Mouse (Mus musculus) E14TG2a.4 (cell line): ENCODE data around the gene Pigv.

Experiments
- CTCF ChIP-seq: conservative IDR thresholded peaks from 2 replicates; pipeline ENCODE4 v1.5.1; 2014; ENCODE audit warnings: low read length
- NANOG ChIP-seq: IDR thresholded peaks from 2 replicates; pipeline ENCODE4 v1.6.1; 2014; ENCODE audit warnings: borderline replicate concordance, low read length, mixed read lengths

DNA sequence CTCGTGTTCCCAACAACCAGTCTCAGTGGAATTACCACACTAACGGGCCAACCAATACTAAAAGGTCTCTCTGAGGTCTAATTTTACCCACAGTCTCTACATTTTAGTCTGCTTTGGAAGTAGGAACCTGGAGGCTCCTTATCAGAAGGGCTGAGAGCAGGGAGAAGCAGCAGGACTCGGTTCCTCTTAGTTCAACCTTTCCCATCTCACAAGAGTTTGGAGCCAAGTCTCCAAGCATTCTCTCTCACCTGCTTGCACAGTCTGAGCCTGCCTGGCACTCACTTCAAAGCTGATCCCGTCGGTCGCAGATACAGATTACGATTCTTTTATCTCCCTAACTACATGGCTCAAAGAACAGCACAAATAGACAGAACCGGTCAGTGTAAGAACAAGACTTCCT, 9.5 kb downstream of the Pigv start:
- no peak for TF ChIP-seq CTCF
- no peak for TF ChIP-seq NANOG
